Mouse (Mus musculus): ENCODE measurements around the gene Lrrc75b.
"Not testable (repeated sequence)": the region's sequence is repeated elsewhere in the genome, so short reads cannot be mapped to it uniquely, and the experiment has no call there.

Lrrc75b gene

DNA sequence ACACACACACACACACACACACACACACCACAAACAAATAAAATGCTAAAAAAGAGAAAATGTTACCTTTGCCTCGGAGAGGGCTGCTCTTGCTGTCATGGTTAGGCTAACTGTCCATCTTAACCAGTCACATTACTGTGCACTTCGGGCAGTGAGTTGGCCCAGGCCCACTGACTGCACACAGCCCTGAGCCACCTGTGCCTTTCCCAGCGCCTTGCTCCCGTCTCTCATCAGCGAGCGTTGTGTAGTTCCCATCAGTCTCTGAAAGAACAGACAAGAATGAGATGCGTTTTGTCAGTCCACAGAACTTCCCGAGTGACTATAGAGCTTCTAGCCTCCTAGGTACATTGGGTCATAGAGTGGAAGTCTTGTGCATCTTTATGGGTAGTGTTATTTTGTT is 25.9 kb downstream of the Lrrc75b start:
- DNase-seq (ENCODE audit: low read depth, low spot score) = no peak

DNA sequence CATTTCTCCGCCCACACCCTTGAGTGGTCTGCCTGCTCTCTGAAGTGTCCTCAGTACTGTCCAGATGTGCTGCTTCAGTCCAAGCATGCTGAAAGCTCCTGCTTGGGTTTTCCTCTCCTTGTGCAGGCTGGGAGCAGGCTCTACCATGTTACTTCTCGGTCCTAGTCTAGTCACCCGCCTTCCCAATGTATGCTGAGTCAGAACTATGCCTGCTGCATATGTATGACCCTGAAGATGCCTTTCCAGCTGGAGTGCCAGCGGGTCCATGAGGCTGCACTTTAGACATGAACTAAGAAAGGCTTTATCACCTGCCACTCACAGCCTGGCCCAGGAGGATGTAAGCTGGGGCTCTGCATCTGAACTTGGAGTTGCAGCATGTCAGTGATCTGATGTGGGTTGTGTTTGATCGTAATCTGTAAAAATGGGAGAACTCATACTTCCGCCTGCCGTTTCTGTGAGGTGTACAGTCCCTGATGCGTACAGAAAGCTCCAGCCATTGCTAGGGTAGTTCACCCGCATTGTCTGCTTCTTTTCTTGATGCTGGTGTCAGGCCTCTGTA is 28.5 kb downstream of the Lrrc75b start:
- no peak for DNase-seq (ENCODE audit: low read depth, low spot score)

DNA sequence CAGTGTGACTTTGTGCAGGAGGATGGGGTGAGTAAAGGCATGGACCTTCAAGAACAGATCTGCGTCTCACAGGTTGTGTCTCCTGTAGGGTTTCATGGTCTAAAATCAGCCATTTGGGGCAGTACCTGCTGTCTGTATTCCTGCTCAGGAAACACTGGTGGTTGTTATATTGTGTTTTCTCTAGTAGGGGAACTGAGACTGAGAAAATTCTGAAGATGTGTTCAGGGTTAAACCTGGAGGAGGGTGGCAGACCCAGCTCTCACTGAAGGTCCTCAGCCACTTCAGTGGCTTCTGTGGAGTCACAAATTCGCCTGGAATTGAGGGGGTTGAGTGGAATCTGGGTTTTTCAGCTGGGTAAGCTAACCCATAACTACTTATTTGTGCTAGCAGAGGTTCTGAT is 29.8 kb downstream of the Lrrc75b start:
- DNase-seq (ENCODE audit: low read depth, low spot score) = no peak

DNA sequence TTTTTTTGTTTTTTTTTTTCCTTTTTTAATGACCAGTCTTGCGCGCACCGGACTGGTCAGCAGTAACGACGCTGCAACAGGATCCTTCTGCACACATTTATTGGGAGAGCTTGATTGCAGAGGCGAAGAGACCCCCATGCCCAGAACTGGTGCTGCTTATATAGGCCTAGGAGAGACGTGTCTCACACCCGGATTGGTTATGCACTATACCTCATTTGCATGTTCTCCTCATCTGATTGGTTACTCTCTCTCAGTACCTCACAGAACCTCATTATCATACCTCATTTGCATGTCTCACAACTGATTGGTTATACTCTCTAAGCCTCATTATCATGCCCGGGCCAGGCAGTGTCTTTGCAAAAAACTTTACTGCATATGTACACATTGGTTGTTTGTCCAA is 34.7 kb downstream of the Lrrc75b start:
- DNase-seq (ENCODE audit: low read depth, low spot score) = not testable (repeated sequence)

DNA sequence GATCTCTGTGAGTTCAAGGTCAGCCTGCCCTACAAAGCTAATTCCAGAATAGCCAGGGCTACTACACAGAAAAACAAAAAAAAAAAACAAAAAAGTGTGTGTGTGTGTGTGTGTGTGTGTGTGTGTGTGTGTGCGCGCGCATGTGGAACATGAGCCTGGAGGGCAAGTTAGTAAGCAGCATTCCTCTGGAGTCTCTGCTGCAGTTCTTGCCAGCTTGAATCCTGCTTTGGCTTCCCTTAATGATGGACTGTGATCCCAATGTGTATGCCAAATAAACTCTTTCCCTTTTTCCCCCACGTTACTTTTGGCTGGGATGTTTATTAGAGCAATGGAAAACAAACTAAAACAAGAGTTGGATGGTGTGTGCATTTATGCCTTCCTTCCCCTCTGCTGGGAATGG is 38.5 kb downstream of the Lrrc75b start:
- DNase-seq (ENCODE audit: low read depth, low spot score) = no peak

DNA sequence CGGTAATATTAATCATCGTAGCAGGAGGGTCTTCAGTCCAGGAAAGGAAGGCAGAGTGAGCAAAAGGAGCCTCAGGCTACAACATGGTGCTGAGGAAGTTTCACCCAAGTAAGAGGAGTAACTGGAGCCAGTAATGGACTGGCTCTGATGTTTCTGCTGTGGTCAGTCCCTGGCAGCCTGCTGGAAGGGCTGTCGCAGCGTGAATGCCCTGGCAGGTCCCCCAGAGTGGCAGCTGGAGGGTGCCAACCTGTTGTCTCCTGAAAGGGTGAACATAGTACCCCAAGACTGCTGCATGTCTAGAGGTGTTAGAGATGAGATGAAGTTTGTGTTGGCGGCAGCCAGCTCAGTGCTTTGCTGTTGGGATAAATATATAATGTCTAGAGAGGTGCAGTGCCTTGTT is 39.5 kb downstream of the Lrrc75b start:
- no peak for DNase-seq (ENCODE audit: low read depth, low spot score)

DNA sequence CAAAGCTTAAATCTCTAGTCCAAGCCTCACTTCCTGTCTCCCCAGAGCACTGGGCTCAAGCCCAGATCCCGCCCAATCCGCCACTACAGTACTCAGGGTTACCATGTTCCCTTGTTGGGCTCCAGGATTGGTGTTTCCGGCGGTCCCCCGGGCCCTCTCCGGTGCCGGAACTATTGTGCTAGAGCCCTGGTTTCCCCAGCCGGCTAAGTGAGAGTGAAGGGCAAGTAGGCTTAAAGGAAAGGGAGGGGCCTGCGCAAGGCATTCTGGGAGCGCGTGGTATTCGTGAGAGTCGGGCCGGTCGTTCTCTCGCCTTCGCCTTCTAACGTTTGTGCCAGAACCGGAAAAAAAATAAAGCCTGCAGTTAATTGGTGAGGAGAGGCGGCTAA is 42.4 kb downstream of the Lrrc75b start, which contains the start of gene Gucd1:
TSS of gene Gucd1 (minus strand) at position 215 of the 386 bp plus-strand sequence.
- peak; percentile 95 for DNase-seq (ENCODE audit: low read depth, low spot score)

DNA sequence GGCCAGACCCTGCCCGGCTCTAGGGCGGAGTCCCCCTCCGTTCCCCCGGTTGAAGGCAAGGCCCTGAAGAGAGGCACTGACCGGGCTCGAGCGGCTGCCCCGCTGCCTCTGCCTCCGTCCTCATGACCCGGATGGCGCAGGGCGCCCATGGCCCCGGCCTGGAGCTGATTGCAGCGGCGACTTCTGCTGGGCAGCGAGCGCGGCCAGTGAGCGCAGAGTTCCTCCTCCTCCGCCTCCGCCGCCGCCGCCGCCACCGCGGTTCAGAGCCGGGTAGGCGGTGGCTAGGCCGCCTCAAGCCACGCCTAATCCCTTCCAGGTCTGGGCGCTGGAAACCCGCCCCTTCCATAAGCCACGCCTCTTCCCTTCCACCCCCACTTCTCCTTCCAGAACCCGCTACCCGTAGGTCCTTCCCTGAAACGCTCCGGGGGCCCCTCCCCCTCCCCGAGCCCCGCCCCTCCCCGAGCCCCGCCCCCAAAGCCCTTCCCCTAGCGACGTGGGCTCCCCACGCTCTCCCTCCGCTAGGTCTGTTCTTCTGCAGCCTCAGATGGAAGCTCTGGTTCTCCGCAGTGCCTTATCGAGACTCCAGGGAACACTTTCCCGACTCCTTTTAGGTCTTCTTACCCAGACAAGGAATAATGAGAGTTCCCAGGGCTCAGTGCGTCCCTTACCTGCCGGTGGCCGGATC is 42.9 kb downstream of the Lrrc75b start, which contains the start of gene Snrpd3:
TSS of gene Snrpd3 (plus strand) at position 479 of the 685 bp plus-strand sequence.
- DNase-seq (ENCODE audit: low read depth, low spot score) = peak; percentile 98

DNA sequence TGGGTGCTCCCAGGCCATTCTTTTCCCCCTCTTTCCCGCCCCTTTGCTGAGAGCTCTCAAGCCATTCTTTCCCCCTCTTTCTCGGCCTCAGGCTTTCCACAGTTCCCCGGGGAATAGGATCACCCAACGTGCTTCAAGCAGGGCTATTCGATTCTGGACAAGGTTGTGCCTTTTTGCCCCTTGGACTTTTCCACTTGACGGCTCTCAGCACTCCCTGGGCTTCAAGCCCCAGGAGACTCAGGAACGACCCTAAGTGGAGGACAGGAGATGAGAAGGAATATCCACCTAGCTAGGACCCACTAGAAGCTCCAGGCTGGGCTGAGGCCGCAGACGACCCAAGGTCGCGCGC is 43.4 kb downstream of the Lrrc75b start:
- no peak for DNase-seq (ENCODE audit: low read depth, low spot score)

DNA sequence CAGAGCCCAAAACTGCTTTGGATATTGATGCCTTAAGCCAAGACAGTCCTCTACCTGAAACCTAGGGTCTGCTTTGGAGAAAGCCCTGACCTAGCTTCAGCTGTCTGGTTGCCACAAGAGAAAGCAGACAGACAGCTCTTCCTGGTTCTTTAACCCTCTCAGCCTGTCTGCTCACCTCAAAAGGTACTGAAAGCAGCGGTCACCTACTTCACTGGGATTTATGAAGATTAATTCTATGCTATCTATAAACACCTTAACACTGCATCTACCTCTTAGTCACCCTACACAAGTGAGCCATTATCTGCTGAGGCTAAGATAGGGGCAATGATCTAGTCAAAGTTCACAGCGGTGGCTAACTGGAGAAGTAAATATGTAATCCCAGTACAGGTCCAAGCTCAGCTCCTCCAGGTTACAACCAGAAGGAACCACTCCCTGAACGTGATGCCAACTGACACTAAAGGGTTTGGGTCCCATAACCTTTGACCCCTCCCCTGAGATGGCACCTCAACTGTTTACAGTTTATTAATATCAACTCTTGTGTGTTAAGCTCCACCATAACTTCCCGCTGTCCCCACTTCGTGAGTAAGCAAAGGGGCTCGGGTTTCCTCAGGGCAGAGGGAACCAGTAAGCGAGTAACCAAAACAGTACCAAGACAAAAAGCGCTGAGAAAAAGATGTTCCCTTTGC is 43.9 kb downstream of the Lrrc75b start:
- DNase-seq (ENCODE audit: low read depth, low spot score) = peak; percentile 51

DNA sequence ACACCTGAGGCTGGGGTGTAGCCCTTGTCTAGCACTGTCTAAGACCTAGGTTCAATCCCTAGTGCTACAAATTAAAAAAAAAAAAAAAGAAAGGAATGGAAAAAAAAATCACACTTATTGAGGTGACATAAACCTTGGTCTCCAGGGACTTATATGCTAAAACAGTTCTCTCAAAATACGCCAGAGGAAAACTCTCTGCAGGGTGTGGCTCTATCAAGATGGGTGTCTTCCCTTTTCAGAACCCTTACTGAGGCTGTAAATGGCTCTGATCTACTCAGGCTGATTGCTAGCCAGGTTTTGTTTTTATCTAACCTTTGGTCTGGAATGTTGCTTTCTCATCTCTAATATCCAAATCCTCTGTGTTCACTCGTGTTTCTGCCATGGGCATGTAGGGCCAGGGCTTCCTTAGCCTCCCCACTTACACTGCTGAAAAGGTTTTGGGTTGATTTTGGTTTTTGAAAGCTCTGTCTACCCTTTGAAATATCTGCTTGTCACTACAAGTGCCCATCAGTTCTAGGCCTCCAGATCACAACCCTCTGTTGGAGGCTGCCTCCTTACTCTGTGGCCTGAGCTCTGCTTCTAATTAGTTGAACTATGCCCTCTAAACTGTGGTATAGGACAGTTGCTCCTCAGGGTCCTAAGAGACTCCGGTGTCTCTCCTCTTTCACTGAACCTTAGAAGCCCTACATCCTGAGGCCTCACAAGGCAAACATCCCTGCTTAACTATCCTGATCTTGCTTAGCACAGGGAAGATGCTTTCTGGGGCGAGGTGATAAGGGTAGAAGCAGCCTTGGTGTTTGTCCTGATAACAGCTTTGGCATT is 44.7 kb downstream of the Lrrc75b start:
- no peak for DNase-seq (ENCODE audit: low read depth, low spot score)

DNA sequence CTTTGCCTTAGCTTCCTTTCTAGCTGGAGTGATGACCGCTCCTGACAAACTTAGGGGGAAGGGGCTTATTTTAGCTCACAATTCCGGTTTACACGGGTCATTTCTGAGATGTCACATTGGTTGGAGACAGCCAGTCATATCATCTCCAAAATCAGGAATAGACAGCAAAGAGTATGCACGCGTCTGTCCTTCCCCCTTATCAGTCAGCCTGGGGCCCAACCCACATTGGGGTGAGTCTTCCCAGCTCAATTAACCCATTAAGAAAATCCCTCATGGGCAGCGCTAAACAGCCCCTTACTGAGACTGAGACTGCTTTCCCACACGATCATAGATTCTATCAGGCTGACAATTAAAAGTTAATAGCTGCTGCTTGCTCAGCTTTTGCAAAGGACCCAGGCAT is 45.8 kb downstream of the Lrrc75b start:
- no peak for DNase-seq (ENCODE audit: low read depth, low spot score)

DNA sequence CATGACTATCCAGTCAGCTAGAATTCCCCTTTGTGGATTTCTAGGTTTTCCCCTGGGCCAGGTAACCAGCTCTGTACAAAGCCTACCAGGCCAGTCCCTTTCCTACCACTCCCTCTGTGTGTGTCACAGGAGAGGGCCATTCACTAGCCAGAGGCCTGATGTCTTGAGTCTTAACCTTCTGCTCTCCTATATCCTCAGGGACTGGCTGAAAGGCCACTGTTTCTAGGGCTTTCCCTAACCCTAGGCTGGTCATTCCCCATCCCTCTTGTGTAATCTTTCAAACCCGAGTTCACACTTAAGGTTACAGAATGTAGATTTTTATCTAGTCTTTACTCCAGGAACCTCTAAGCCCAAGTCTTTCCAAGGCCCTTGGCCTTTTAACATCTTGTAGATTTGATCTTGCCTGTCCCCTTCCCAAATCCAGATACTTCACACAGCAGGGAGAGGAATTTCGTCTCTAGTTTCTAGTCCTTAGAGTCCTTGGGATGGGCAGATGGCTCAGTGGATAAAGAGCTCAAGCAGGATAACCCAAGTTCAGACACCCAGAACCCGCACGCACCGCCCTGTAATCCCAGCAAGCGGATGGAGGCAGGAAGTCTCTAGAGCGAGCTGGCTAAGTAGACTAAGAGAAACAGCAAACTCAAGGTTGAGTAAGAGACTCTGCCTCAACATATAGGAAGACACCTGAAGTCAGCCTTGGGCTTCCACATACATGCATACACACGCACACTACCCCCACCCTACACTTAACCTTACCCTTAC is 46.6 kb downstream of the Lrrc75b start:
- DNase-seq (ENCODE audit: low read depth, low spot score) = no peak

DNA sequence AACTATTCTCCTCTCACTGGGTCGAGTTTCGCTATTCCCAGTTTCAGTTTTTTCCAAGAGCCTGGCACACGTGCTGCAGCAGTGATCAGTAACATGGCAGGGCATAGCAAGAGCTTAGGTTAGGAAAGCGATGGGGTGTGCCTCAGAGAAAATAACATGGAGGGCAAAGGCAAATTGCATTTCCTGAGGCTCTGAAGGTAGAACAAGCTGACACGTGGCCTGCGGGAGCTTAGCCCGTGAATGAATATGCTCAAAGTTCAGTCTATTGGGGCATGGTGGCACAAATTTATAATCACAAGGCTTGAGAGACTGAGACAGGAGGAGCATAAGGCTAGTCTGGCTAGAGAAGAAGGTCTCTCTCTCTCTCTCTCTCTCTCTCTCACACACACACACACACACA is 47.3 kb downstream of the Lrrc75b start:
- no peak for DNase-seq (ENCODE audit: low read depth, low spot score)

DNA sequence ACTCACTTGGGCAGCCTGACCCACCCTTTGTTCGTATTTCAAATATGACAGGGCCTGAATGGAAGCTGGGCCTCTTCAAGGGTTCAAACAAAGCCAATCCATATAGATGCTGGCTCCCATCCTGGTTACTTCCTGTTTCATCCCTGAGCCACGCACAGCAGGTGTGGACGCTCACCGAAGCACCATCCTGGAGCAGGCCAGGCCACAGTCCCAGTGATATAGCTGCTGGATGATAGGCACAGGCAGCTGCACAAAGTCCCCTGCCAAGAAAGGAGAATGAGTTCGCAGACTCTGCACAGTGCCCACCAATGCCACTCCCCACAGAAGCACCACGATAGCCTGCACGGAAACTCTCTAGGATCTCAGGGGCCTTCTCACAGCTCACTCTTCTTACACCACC is 48.2 kb downstream of the Lrrc75b start:
- DNase-seq (ENCODE audit: low read depth, low spot score) = peak; percentile 73

DNA sequence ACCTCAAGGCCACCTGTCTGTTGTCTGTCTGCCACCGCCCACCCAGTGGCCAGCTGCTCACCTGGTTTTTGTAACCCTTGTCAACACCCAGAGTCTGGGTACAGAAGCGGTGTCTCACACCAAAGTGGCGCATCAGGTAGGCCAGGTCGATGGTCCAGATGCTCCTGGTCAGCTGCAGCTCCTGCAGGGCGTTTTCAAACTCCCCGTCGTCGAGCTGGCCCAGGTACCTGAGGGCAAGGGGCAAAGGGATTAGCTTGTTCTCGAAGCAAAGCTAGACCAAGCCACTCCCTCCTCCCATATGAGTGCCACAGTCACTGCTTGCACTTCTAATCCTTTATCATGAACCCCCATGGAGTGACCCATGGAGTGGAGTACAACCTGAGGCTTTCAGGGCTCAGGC is 49.1 kb downstream of the Lrrc75b start:
- DNase-seq (ENCODE audit: low read depth, low spot score) = no peak

DNA sequence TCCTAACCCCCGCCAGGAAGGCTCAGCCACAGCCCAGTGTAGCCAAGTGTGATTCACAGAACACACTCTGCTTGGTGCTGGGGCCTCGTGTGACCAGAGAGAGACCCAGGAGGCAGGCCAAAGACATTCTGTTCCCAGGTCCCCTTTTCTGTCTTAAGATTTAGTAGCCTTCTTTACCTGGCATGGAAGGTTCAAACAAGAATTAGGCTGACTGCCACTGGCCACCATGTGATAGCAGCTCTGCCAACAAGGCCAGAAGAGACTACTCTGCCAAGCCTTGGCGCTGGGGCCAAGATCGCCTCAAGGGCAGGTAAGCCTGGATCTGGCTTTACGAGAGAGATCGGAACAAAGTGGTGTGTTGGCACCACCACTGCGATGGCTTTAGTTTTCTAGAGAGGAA is 49.7 kb downstream of the Lrrc75b start:
- DNase-seq (ENCODE audit: low read depth, low spot score) = peak; percentile 94

DNA sequence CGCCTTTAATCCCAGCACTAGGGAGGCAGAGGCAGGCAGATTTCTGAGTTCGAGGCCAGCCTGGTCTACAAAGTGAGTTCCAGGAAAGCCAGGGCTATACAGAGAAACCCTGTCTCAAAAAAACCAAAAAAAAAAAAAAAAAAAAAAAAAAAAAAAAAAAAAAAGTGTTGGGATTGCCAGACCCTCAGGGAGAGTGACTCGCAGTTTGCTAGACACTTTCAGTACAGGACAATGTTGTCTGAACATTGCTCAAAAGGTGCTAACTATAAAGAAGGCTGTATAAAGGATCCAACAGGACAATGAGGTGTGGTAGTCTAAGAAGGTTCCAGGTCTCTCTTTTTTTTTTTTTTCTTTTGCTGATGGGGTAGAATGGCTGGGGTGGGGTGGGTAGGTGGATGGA is 54.2 kb downstream of the Lrrc75b start:
- not testable (repeated sequence) for DNase-seq (ENCODE audit: low read depth, low spot score)

DNA sequence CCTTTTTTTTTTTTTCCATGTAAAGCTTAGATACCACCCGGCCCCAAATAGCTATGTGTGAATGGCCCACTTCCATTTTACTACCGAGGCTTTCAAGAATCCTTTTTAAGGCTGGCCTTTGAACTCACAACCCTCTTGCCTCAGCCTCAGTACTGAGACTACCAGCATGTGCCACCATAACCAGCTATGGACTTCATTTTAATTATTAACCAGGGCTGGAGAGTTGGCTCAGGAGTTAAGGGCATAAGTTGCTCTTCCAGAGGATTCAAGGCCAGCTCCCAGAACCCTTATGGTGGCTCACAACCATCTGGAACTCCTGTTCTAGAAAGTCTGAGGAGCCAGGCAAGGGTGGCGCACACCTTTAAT is 55.0 kb downstream of the Lrrc75b start:
- no peak for DNase-seq (ENCODE audit: low read depth, low spot score)

DNA sequence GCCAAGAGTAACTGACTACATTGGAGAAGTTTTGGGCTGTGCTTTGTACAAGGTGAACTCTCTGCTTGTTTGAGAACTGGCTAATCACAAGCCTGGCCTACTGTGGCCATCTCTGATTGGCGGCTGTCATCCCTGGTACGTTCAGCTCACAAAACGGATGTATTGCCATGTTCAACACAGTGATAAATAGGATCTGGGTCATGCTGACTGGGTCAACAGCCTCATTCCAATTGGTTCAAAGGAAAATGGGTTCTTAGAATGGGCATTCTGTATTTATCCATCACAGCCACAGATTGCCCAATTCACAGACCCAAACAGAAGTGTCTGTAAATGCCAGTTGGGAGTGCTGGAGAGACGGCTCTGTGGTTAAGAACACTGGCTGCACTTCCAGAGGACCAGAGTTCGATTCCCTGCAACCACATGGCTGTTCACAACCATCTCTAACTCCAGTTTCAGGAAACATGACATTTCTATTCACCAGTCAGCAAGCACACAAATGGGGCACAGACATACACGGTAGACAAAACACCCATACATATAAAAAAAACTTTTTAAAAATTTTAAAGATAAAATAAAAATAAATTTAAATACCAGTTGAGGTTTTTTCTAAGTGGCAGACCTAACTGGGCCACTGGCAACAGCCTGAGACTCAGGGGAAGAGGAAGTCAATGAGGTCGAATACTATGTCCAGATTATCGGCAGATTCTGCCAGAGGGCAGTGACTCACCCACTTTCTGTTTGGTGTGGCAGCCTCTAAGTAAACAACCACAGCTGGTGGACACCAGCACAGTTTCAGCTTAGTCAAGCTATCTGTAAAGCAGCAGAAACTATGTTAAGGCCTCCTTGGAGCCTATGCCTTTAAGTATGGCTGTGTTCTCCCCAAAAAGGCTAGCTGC is 55.6 kb downstream of the Lrrc75b start:
- peak; percentile 57 for DNase-seq (ENCODE audit: low read depth, low spot score)

DNA sequence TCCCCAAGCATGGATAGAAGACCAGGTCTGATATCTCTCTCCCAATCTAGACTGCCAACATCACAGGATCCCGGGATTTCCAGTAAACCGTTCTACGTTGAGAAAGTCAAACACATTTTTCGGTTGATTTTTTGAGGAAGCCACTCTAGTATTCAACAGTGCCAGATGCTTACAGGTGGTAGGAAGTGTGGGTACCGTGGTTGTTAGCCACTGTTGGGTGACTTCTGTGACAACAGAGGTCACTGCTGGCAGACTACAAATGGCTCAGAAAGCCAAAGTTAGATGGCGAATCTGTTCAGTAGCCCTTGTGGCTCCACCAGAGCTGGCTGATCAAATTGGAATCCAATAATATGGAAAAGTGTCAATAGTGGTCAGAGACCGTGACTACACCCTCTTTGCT is 56.4 kb downstream of the Lrrc75b start:
- DNase-seq (ENCODE audit: low read depth, low spot score) = no peak

Measured in skeletal muscle tissue, adult 2 months (tissue).